Mouse (Mus musculus): ENCODE measurements around the gene Pim1. TPM values are rescaled to one million over a fixed set of nuclear protein-coding genes. Genes with fewer than 3 reads are reported as not detected.

Gene Pim1
- total and polyA plus RNA-seq, 2 experiments from 2014 or later: 8.3 to 12.7 TPM

DNA sequence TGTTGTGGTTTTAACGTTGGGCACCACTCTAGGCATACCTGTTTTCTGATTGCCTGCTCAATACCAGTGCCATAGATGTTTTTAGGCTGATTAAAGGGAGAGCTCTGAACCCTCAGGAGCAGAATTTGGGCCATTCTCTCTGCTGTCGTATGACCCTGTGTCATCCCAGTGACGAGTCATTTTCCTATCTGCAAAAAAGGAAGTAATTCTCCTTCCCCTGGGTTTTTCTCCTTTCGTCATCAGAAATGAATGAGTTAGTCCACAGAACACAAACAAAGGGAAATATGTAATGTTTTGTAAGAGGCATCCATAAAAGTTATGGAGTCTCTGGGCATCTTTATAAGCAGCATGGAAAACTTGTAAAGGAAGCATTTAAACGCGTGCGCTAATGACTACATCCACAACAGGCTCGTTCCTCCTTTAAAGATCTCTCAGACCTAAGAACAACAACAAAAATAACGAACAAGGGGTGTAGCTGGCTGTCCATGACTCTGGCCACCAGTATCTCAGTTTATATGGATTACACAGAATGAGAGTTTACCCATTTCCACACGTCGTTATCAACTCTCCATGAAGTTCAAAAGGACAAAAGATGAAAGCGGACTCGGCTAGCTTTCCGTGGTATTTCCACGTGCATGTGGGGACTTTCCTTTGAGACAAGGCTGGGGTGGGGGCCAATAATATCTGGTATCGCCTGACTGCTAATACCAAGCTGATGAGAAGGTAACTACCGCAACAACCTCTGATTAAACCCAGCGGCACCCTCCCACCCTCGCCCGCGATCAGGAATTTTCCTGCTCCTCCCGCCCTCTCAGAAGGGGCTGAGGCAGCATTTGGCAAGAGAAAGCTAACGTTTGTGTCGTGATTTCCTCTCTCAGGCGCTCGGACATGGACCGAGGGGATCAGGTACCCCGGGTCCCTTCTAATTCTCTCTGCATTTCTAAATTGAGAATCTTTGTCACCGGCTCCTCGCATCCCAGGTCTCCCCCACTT, 1.3 kb upstream of the Pim1 start:
- Histone ChIP-seq H3K9ac (replicated peaks; ENCODE audit: low read length, poor library complexity, severe bottlenecking) (peak overlapping the region; percentile 79), H3K4me1 (ENCODE audit: insufficient read depth, low read length) (peaks cover 8% of the 10 kb centered on the region; the same call in 1 of the 2 replicates), H3K36me3 (ENCODE audit: insufficient read depth, low read length) (peaks cover 1% of the 10 kb centered on the region; the same call in 1 of the 2 replicates), H3K4me3 (ENCODE audit: low read depth, low read length) (peak overlapping the region; percentile 85), H3K27me3 (ENCODE audit: insufficient read depth, low read length) (no peaks in the 10 kb centered on the region), H3K27ac (ENCODE audit: low read depth, low read length) (peak overlapping the region; percentile 91), H3K9me3 (ENCODE audit: low read length) (no peaks in the 10 kb centered on the region), H3K4me2 (ENCODE audit: low read depth, low read length, poor library complexity, severe bottlenecking) (peak overlapping the region; percentile 88)
- 6% methylated on average over 30 of the region's 30 CpGs for WGBS
- no peak; the same call in 1 of the 2 replicates for ATAC-seq (ENCODE audit: low FRiP score)
- DNase-seq (ENCODE audit: low spot score): peak; percentile 65
- TF ChIP-seq CTCF (IDR thresholded peaks at IDR 0.05): no peak

GRCm38 (mm10) chr17:29489971-29490712, 411 bp upstream of the Pim1 start:
- Histone ChIP-seq H3K4me3 (ENCODE audit: low read depth, low read length) (peak overlapping the region; percentile 85), H3K9ac (replicated peaks; ENCODE audit: low read length, poor library complexity, severe bottlenecking) (peak overlapping the region; percentile 82), H3K36me3 (ENCODE audit: insufficient read depth, low read length) (peaks cover 7% of the 10 kb centered on the region), H3K9me3 (ENCODE audit: low read length) (no peaks in the 10 kb centered on the region), H3K4me2 (ENCODE audit: low read depth, low read length, poor library complexity, severe bottlenecking) (peak overlapping the region; percentile 88), H3K27ac (ENCODE audit: low read depth, low read length) (peak overlapping the region; percentile 91), H3K27me3 (ENCODE audit: insufficient read depth, low read length) (no peaks in the 10 kb centered on the region), H3K4me1 (ENCODE audit: insufficient read depth, low read length) (peaks cover 8% of the 10 kb centered on the region; the same call in 1 of the 2 replicates)
- WGBS: under 1% methylated on average over 44 of the region's 68 CpGs
- ATAC-seq (ENCODE audit: low FRiP score) (peak; percentile 94), DNase-seq (ENCODE audit: low spot score) (peak; percentile 99)
- peak; percentile 41 for TF ChIP-seq CTCF (IDR thresholded peaks at IDR 0.05)

GRCm38 (mm10) chr17:29491591-29492268, 1.2 kb downstream of the Pim1 start:
- H3K27ac ChIP-seq (ENCODE audit: low read depth, low read length): peak overlapping the region; percentile 91
- no peaks in the 10 kb centered on the region for H3K9me3 ChIP-seq (ENCODE audit: low read length)
- ATAC-seq (ENCODE audit: low FRiP score) (peak; percentile 7; the same call in 1 of the 2 replicates), DNase-seq (ENCODE audit: low spot score) (peak; percentile 22)
- WGBS: under 1% methylated on average over 48 of the region's 48 CpGs
- peak overlapping the region; percentile 85 for H3K4me3 ChIP-seq (ENCODE audit: low read depth, low read length)
- H3K36me3 ChIP-seq (ENCODE audit: insufficient read depth, low read length): peaks cover 7% of the 10 kb centered on the region
- H3K4me2 ChIP-seq (ENCODE audit: low read depth, low read length, poor library complexity, severe bottlenecking): peak overlapping the region; percentile 88
- TF ChIP-seq CTCF (IDR thresholded peaks at IDR 0.05): no peak
- no peaks in the 10 kb centered on the region for H3K27me3 ChIP-seq (ENCODE audit: insufficient read depth, low read length)
- peaks cover 8% of the 10 kb centered on the region; the same call in 1 of the 2 replicates for H3K4me1 ChIP-seq (ENCODE audit: insufficient read depth, low read length)
- peak overlapping the region; percentile 82 for H3K9ac ChIP-seq (replicated peaks; ENCODE audit: low read length, poor library complexity, severe bottlenecking)

DNA sequence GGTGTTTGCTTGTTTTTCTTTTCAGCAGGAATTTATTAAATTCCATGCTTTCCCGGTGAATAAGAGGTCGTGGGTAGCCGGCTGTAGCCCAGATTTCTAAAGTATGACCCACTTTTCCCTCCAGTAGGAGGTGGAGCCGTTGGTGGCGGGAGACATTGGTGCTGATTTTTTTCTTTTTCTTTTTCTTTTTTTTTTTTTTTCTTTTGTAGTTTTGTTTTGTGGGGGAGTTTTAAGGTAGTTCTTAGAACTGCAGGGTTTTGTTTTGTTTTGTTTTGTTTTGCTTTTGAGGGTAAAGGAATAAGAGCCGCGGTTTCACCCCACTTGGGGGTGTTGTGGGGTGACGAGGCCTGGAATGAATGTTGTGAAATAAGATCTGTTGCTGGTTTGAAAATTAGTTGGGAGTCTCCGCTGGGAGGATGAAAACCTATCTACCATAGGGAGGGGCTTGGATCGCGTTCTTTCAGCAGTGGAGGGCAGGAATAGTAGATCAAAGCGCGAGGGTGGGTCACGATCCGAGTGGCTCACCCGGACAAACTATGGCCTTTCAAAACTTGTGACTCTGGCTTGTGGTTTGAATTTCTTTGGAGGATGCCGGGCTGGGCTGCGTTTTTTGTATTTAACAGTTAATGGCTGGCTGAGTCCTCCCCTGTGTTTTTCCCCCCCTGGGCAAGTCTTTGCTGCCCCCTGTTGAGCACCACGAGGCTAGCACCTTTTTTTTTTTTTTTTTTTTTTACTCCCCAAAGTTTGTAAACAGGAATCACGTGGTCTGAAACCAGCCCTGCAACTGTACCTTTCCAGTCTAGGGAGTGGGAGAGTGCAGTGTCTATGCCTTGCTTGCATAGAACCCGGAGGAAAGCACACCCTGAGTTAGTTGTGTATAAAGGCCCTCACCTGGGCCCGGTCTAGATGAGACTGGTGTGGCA, 2.0 kb downstream of the Pim1 start:
- Histone ChIP-seq H3K4me1 (ENCODE audit: insufficient read depth, low read length) (peaks cover 8% of the 10 kb centered on the region; the same call in 1 of the 2 replicates), H3K9me3 (ENCODE audit: low read length) (no peaks in the 10 kb centered on the region), H3K4me3 (ENCODE audit: low read depth, low read length) (peak overlapping the region; percentile 85), H3K36me3 (ENCODE audit: insufficient read depth, low read length) (peaks cover 7% of the 10 kb centered on the region), H3K4me2 (ENCODE audit: low read depth, low read length, poor library complexity, severe bottlenecking) (peak overlapping the region; percentile 88), H3K9ac (replicated peaks; ENCODE audit: low read length, poor library complexity, severe bottlenecking) (peak overlapping the region; percentile 82), H3K27ac (ENCODE audit: low read depth, low read length) (peak overlapping the region; percentile 91; the same call in 1 of the 2 replicates), H3K27me3 (ENCODE audit: insufficient read depth, low read length) (no peaks in the 10 kb centered on the region)
- DNase-seq (ENCODE audit: low spot score): peak; percentile 61
- TF ChIP-seq CTCF (IDR thresholded peaks at IDR 0.05): peak; percentile 79
- ATAC-seq (ENCODE audit: low FRiP score): no peak
- 2% methylated on average over 22 of the region's 22 CpGs for WGBS

Data from midbrain, postnatal 0 days (tissue).